Comparison of ENCODE assay signal across 23 mouse cellular contexts in genomic region chr3:54934535-54934934, GRCm38 (mm10). TPM values are rescaled to one million over a fixed set of nuclear protein-coding genes. Genes with fewer than 3 reads are reported as not detected.
DNase-seq lines count a peak whose midpoint lies in the region; ATAC-seq and TF ChIP-seq lines count a peak whose summit lies in the region.
"Had no signal": no experiment of that assay in that cellular context is flagged by ENCODE, and none has a peak within 500 bp of the region (broad histone marks: within the 10 kb centered on the region; RNA-seq: fewer than 3 reads in every experiment).

No protein-coding gene starts in this region.

- no peaks in the 10 kb centered on the region for H3K36me3 ChIP-seq in midbrain, embryonic 15.5 days (replicated peaks)
- H3K36me3 ChIP-seq in midbrain, embryonic 10.5 days = no peaks in the 10 kb centered on the region
- H3K36me3 ChIP-seq: embryonic facial prominence, embryonic 10.5 days; embryonic facial prominence, embryonic 12.5 days; forebrain, embryonic 15.5 days had no signal

- no peak overlapping the region for H3K4me3 ChIP-seq in midbrain, embryonic 15.5 days
- H3K4me3 ChIP-seq in midbrain, embryonic 10.5 days = no peak overlapping the region
- H3K4me3 ChIP-seq: embryonic facial prominence, embryonic 10.5 days; embryonic facial prominence, embryonic 12.5 days; forebrain, embryonic 13.5 days; forebrain, embryonic 15.5 days had no signal

- ATAC-seq in midbrain, embryonic 15.5 days (replicated peaks) = 0 out of 2 replicates have a peak, but pooled peaks have one; percentile 20
- ATAC-seq: activated CD4-positive, CD25-positive, alpha-beta regulatory T cell, adult 4 months; forebrain, embryonic 13.5 days; forebrain, embryonic 15.5 days; forebrain, postnatal 0 days had no signal

- H3K9ac ChIP-seq in midbrain, embryonic 15.5 days = no peak overlapping the region
- H3K9ac ChIP-seq: embryonic facial prominence, embryonic 12.5 days; forebrain, embryonic 13.5 days; forebrain, embryonic 15.5 days; forebrain, postnatal 0 days had no signal

- H3K27ac ChIP-seq in midbrain, embryonic 15.5 days = no peak overlapping the region
- H3K27ac ChIP-seq in midbrain, embryonic 10.5 days (replicated peaks) = no peak overlapping the region
- H3K27ac ChIP-seq: embryonic facial prominence, embryonic 10.5 days; embryonic facial prominence, embryonic 12.5 days; forebrain, embryonic 13.5 days; forebrain, embryonic 15.5 days had no signal

- H3K4me2 ChIP-seq in midbrain, embryonic 15.5 days = no peak overlapping the region
- H3K4me2 ChIP-seq: embryonic facial prominence, embryonic 12.5 days; forebrain, embryonic 13.5 days; forebrain, embryonic 15.5 days had no signal

- 68% methylated on average over 4 of the region's 4 CpGs for WGBS in midbrain, embryonic 15.5 days
- WGBS in midbrain, embryonic 10.5 days = 84% methylated on average over 4 of the region's 4 CpGs

- no peak for TF ChIP-seq CTCF in brain, embryonic 14.5 days (IDR thresholded peaks at IDR 0.05; ENCODE audit: borderline replicate concordance, extremely low read depth, insufficient read depth, insufficient read length)

- H3K4me1 ChIP-seq in midbrain, embryonic 15.5 days = no peaks in the 10 kb centered on the region
- H3K4me1 ChIP-seq in midbrain, embryonic 10.5 days = no peaks in the 10 kb centered on the region
- H3K4me1 ChIP-seq: embryonic facial prominence, embryonic 10.5 days; embryonic facial prominence, embryonic 12.5 days; forebrain, embryonic 13.5 days; forebrain, embryonic 15.5 days had no signal

- no peak for TF ChIP-seq POLR2A in brain, embryonic 14.5 days (IDR thresholded peaks at IDR 0.05; ENCODE audit: borderline replicate concordance, extremely low read depth, insufficient read depth, insufficient read length, poor library complexity, severe bottlenecking)

- no peaks in the 10 kb centered on the region for H3K27me3 ChIP-seq in midbrain, embryonic 15.5 days (replicated peaks)
- H3K27me3 ChIP-seq in midbrain, embryonic 10.5 days (ENCODE audit: low read depth, poor library complexity, severe bottlenecking) = no peaks in the 10 kb centered on the region
- H3K27me3 ChIP-seq: embryonic facial prominence, embryonic 12.5 days; forebrain, embryonic 13.5 days had no signal

- peak; percentile 11 to 28 for DNase-seq in frontal cortex, postnatal 36 days (ENCODE audit: low spot score in 2 of 2)
- no peak for DNase-seq in frontal cortex, postnatal 10 days (ENCODE audit: low spot score in 2 of 2)
- no peak for DNase-seq in midbrain, embryonic 10.5 days (ENCODE audit: low spot score)
- DNase-seq in right cerebral cortex, adult 2 months (ENCODE audit: low spot score in 2 of 2) = peak; percentile 22
- DNase-seq in right cerebral cortex, postnatal 25 days = no peak
- peak; percentile 14 for DNase-seq in brain, embryonic 14.5 days (ENCODE audit: low read depth)
- DNase-seq in T-cell, adult 2 months (ENCODE audit: low spot score) = no peak
- DNase-seq: adrenal gland, adult 8-10 months; adrenal gland, postnatal 14 days; adrenal gland, postnatal 36 days; cerebellum, adult 11-12 months; cerebellum, adult 2 months; cerebellum, adult 9-10 months; cerebellum, postnatal 10 days; cerebellum, postnatal 25 days; forebrain, postnatal 0 days had no signal

- H3K9me3 ChIP-seq in midbrain, embryonic 15.5 days = no peaks in the 10 kb centered on the region
- no peaks in the 10 kb centered on the region for H3K9me3 ChIP-seq in midbrain, embryonic 10.5 days (replicated peaks)
- H3K9me3 ChIP-seq: embryonic facial prominence, embryonic 10.5 days; embryonic facial prominence, embryonic 12.5 days; forebrain, embryonic 13.5 days; forebrain, embryonic 15.5 days had no signal

RNA-seq across cellular contexts. Expression of gene Sertm1, which starts 18.8 kb away (rescaled TPM):
- 1.3 and 1.4 TPM in 2 replicates for polyA plus RNA-seq in midbrain, embryonic 15.5 days (2015; fragmentation: Nextera tagmentation; extraction: Ambion mirVana)
- polyA plus RNA-seq in midbrain, embryonic 10.5 days (2016; fragmentation: Nextera tagmentation; extraction: Ambion mirVana) = 0.16 and 0.38 TPM in 2 replicates
- 4.9 and 8.4 TPM in 2 replicates for polyA plus RNA-seq in brain, embryonic 14.5 days (2012; rRNA removed)
- polyA plus RNA-seq: activated CD4-positive, CD25-positive, alpha-beta regulatory T cell, adult 4 months; C2C12 had no signal

Comparison
In these comparisons a context has a peak if more than half of its experiments do, and no peak if none do; other contexts are left out.
1. DNase-seq: peak in frontal cortex, postnatal 36 days (2 of 2), right cerebral cortex, adult 2 months (2 of 2) and brain, embryonic 14.5 days (single experiment); none in frontal cortex, postnatal 10 days (0 of 2), midbrain, embryonic 10.5 days (single experiment), right cerebral cortex, postnatal 25 days (single experiment) and T-cell, adult 2 months (single experiment).